Mouse (Mus musculus): ENCODE data around the gene Fam167b. TPM values are rescaled to one million over a fixed set of nuclear protein-coding genes. Genes with fewer than 3 reads are reported as not detected.
A peak's percentile ranks its signal among the peaks of the same experiment; 100 is the strongest.
"Not testable (repeated sequence)": the region's sequence is repeated elsewhere in the genome, so short reads cannot be mapped to it uniquely, and the experiment has no call there.

Fam167b gene
- polyA plus RNA-seq, 1 experiment from 2014 or later, result 4.3 TPM

- Histone ChIP-seq H3K9ac (ENCODE audit: low read length) (no peak overlapping the region), H3K4me3 (ENCODE audit: low read depth, low read length) (no peak overlapping the region), H3K4me1 (ENCODE audit: control insufficient read depth, insufficient read depth, low read length) (peaks cover 8% of the 10 kb centered on the region), H3K27ac (replicated peaks; ENCODE audit: low read depth, low read length) (no peak overlapping the region), H3K36me3 (ENCODE audit: control insufficient read depth, insufficient read depth, low read length) (no peaks in the 10 kb centered on the region), H3K27me3 (ENCODE audit: control insufficient read depth, insufficient read depth, low read length) (no peaks in the 10 kb centered on the region), H3K9me3 (ENCODE audit: control insufficient read depth, low read length) (no peaks in the 10 kb centered on the region), H3K4me2 (ENCODE audit: low read depth, severe bottlenecking) (no peak overlapping the region)
- ATAC-seq (ENCODE audit: insufficient number of reproducible peaks, low FRiP score, low TSS enrichment, low read depth) (no peak), DNase-seq (ENCODE audit: low spot score) (peak; percentile 32)
- WGBS, result 87% methylated on average over 2 of the region's 2 CpGs
These were observed 29.0 kb downstream of the Fam167b start for GRCm38 (mm10) chr4:129549306-129549705.

- not testable (repeated sequence) for H3K4me3 ChIP-seq (ENCODE audit: low read depth, low read length); H3K36me3 ChIP-seq (ENCODE audit: control insufficient read depth, insufficient read depth, low read length); DNase-seq (ENCODE audit: low spot score); ATAC-seq (ENCODE audit: insufficient number of reproducible peaks, low FRiP score, low TSS enrichment, low read depth); H3K9me3 ChIP-seq (ENCODE audit: control insufficient read depth, low read length); H3K4me1 ChIP-seq (ENCODE audit: control insufficient read depth, insufficient read depth, low read length); H3K27ac ChIP-seq (replicated peaks; ENCODE audit: low read depth, low read length); H3K4me2 ChIP-seq (ENCODE audit: low read depth, severe bottlenecking); H3K9ac ChIP-seq (ENCODE audit: low read length); H3K27me3 ChIP-seq (ENCODE audit: control insufficient read depth, insufficient read depth, low read length)
- 91% methylated on average over 4 of the region's 4 CpGs for WGBS
These were observed 30.7 kb downstream of the Fam167b start for GRCm38 (mm10) chr4:129547631-129548030.

- Histone ChIP-seq H3K27me3 (ENCODE audit: control insufficient read depth, insufficient read depth, low read length) (no peaks in the 10 kb centered on the region), H3K4me2 (ENCODE audit: low read depth, severe bottlenecking) (no peak overlapping the region), H3K9ac (ENCODE audit: low read length) (no peak overlapping the region), H3K9me3 (ENCODE audit: control insufficient read depth, low read length) (no peaks in the 10 kb centered on the region), H3K27ac (replicated peaks; ENCODE audit: low read depth, low read length) (no peak overlapping the region), H3K4me3 (ENCODE audit: low read depth, low read length) (no peak overlapping the region), H3K36me3 (ENCODE audit: control insufficient read depth, insufficient read depth, low read length) (peaks cover 4% of the 10 kb centered on the region; the same call in 1 of the 2 replicates), H3K4me1 (ENCODE audit: control insufficient read depth, insufficient read depth, low read length) (peaks cover 9% of the 10 kb centered on the region)
- whole genome bisulfite sequencing, result 87% methylated on average over 4 of the region's 4 CpGs
- no peak for DNase-seq (ENCODE audit: low spot score)
- ATAC-seq (ENCODE audit: insufficient number of reproducible peaks, low FRiP score, low TSS enrichment, low read depth), result no peak
These were observed 34.2 kb downstream of the Fam167b start for GRCm38 (mm10) chr4:129544106-129544505.

- 1% methylated on average over 44 of the region's 46 CpGs for WGBS
- H3K36me3 ChIP-seq (ENCODE audit: control insufficient read depth, insufficient read depth, low read length), result peaks cover 4% of the 10 kb centered on the region; the same call in 1 of the 2 replicates
- H3K4me2 ChIP-seq (ENCODE audit: low read depth, severe bottlenecking), result peak within 1 kb of the TSS; percentile 77
- H3K4me1 ChIP-seq (ENCODE audit: control insufficient read depth, insufficient read depth, low read length), result peaks cover 9% of the 10 kb centered on the region
- no peaks in the 10 kb centered on the region for H3K27me3 ChIP-seq (ENCODE audit: control insufficient read depth, insufficient read depth, low read length)
- no peaks in the 10 kb centered on the region for H3K9me3 ChIP-seq (ENCODE audit: control insufficient read depth, low read length)
- DNase-seq (ENCODE audit: low spot score) (peak; percentile 99), ATAC-seq (ENCODE audit: insufficient number of reproducible peaks, low FRiP score, low TSS enrichment, low read depth) (peak; percentile 98)
- H3K4me3 ChIP-seq (ENCODE audit: low read depth, low read length), result peak within 1 kb of the TSS; percentile 83
- peak within 1 kb of the TSS; percentile 78 for H3K9ac ChIP-seq (ENCODE audit: low read length)
- peak within 1 kb of the TSS; percentile 70 for H3K27ac ChIP-seq (replicated peaks; ENCODE audit: low read depth, low read length)
These were observed 35.7 kb downstream of the Fam167b start, which contains the start of gene Hdac1 for GRCm38 (mm10) chr4:129542592-129543141. Gene Hdac1 (minus strand): TSS chr4:129542713.

GRCm38 (mm10) chr4:129541868-129542591 lies 36.3 kb downstream of the Fam167b start:
- WGBS, result under 1% methylated on average over 30 of the region's 30 CpGs
- peak overlapping the region; percentile 83 for H3K4me3 ChIP-seq (ENCODE audit: low read depth, low read length)
- H3K27ac ChIP-seq (replicated peaks; ENCODE audit: low read depth, low read length), result peak overlapping the region; percentile 70
- ATAC-seq (ENCODE audit: insufficient number of reproducible peaks, low FRiP score, low TSS enrichment, low read depth) (no peak; the same call in 1 of the 2 replicates), DNase-seq (ENCODE audit: low spot score) (peak; percentile 45)
- H3K4me1 ChIP-seq (ENCODE audit: control insufficient read depth, insufficient read depth, low read length), result peaks cover 9% of the 10 kb centered on the region
- H3K36me3 ChIP-seq (ENCODE audit: control insufficient read depth, insufficient read depth, low read length), result peaks cover 4% of the 10 kb centered on the region; the same call in 1 of the 2 replicates
- H3K9ac ChIP-seq (ENCODE audit: low read length), result peak overlapping the region; percentile 78
- H3K9me3 ChIP-seq (ENCODE audit: control insufficient read depth, low read length), result no peaks in the 10 kb centered on the region
- H3K27me3 ChIP-seq (ENCODE audit: control insufficient read depth, insufficient read depth, low read length), result no peaks in the 10 kb centered on the region
- peak overlapping the region; percentile 77 for H3K4me2 ChIP-seq (ENCODE audit: low read depth, severe bottlenecking)

- WGBS, result 93% methylated on average over 6 of the region's 6 CpGs
- peaks cover 7% of the 10 kb centered on the region for H3K36me3 ChIP-seq (ENCODE audit: control insufficient read depth, insufficient read depth, low read length)
- peaks cover 9% of the 10 kb centered on the region for H3K4me1 ChIP-seq (ENCODE audit: control insufficient read depth, insufficient read depth, low read length)
- DNase-seq (ENCODE audit: low spot score), result no peak
- no peak for ATAC-seq (ENCODE audit: insufficient number of reproducible peaks, low FRiP score, low TSS enrichment, low read depth)
- H3K4me2 ChIP-seq (ENCODE audit: low read depth, severe bottlenecking), result no peak overlapping the region
- no peaks in the 10 kb centered on the region for H3K27me3 ChIP-seq (ENCODE audit: control insufficient read depth, insufficient read depth, low read length)
- H3K9me3 ChIP-seq (ENCODE audit: control insufficient read depth, low read length), result no peaks in the 10 kb centered on the region
- H3K9ac ChIP-seq (ENCODE audit: low read length), result no peak overlapping the region
- no peak overlapping the region for H3K27ac ChIP-seq (replicated peaks; ENCODE audit: low read depth, low read length)
- H3K4me3 ChIP-seq (ENCODE audit: low read depth, low read length), result no peak overlapping the region
These were observed 38.3 kb downstream of the Fam167b start for GRCm38 (mm10) chr4:129540012-129540411.

GRCm38 (mm10) chr4:129528901-129529300 lies 49.4 kb downstream of the Fam167b start:
- not testable (repeated sequence) for H3K27me3 ChIP-seq (ENCODE audit: control insufficient read depth, insufficient read depth, low read length); DNase-seq (ENCODE audit: low spot score); ATAC-seq (ENCODE audit: insufficient number of reproducible peaks, low FRiP score, low TSS enrichment, low read depth); H3K4me1 ChIP-seq (ENCODE audit: control insufficient read depth, insufficient read depth, low read length); H3K4me3 ChIP-seq (ENCODE audit: low read depth, low read length); H3K27ac ChIP-seq (replicated peaks; ENCODE audit: low read depth, low read length); H3K9me3 ChIP-seq (ENCODE audit: control insufficient read depth, low read length); H3K4me2 ChIP-seq (ENCODE audit: low read depth, severe bottlenecking); H3K9ac ChIP-seq (ENCODE audit: low read length)
- WGBS, result 95% methylated on average over 5 of the region's 6 CpGs
- H3K36me3 ChIP-seq (ENCODE audit: control insufficient read depth, insufficient read depth, low read length), result peaks cover 31% of the 10 kb centered on the region; the same call in 1 of the 2 replicates
